Mouse (Mus musculus) thymus, postnatal 4 days (tissue): ENCODE data around the gene Adcy10.

Experiments
- DNase-seq: peaks from one replicate; pipeline ENCODE4 v3.0.0; 2021

Adcy10 gene

DNA sequence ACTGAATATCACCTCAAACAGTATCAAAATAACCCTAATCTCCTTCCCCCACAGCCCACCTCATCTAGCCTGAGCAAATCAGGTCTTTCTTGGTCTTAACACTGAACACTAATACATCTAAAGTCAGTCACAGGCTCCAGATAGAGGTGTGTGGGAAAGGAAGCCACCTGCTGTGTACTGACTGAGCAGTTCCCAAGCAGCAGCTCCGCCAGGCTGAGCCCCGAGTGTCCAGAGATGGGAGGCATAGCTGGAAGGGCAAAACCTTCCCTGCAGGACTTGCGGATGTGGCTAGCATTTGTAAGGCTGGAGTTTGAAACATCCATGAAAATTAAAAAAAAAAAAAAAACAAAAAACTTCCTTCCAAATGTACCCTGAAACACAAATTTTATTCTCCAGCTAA, 120.1 kb downstream of the Adcy10 start:
- DNase-seq: no peak

DNA sequence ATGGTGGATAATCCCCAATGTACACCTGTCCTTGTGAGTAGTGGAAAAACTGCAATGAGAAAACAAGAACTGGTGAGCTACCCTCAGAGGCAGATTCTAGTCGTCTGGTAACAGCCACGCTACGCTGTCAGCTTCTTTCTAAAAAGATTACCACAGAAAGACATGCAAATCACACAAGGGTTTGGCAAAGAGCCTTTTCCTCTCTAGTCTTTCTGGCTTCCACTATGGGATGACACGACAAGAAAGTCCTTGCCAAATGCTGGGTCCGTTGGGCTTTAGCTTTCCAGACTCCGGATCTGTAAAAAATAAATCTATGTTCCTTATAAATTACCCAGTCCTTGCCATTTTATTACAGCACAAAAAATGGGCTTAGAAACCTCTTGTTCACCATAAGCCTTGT, 120.8 kb downstream of the Adcy10 start:
- no peak for DNase-seq

DNA sequence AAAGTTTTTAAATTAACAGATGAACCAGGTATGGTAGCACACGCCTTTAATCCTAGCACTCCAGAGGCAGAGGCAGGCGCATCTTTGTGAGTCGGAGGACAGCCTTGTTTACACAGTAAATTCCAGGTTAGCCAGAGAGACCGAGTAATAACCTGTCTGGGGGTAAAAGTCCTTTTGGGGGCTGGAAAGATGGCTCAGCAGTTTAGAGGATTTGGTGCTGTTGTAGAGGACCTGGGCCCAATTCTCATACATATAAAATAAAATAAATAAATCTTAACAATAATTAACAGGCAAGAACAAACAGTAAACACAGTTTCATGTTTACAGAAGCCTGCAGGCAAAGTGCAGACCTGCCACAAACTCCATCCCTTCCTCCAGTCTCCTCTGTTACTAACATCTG, 123.9 kb downstream of the Adcy10 start:
- DNase-seq: no peak

DNA sequence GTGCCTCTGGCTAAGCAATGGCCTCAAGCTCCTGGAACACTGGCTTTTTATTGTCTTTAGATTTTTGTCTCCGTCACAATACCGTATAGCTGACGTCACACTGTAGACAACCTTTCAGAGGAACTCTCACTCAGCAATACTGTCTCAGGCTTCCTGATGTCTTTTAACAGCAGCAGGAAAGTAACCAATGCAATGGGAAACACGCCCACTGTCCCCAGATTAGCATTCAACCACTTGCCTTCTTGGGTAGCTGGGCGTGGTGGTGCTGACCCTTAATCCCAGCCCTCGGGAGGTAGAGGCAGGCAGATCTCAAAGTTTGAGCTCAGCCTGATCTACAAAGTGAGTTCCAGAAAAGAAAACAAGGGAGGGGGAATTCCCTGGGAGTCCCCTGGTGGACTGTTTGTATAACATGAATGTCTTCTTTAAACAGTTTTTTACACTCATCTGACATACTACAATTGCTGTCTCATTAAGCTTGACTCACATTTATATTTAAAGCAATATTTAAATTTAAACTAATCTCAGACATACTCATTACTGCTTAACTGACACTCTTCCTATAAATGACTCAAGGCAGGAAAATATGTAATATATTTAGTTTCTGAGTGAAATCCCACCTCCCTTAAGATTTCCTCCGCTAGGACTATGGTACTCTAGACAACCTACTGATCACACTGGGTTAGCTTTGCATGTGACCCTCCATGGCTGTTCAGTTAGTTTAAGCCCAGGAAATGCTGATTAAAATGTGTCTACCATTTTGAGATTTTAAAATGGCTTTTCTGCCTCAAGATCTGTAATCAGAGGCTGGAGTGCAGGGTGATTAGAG, 124.7 kb downstream of the Adcy10 start:
- DNase-seq: no peak

DNA sequence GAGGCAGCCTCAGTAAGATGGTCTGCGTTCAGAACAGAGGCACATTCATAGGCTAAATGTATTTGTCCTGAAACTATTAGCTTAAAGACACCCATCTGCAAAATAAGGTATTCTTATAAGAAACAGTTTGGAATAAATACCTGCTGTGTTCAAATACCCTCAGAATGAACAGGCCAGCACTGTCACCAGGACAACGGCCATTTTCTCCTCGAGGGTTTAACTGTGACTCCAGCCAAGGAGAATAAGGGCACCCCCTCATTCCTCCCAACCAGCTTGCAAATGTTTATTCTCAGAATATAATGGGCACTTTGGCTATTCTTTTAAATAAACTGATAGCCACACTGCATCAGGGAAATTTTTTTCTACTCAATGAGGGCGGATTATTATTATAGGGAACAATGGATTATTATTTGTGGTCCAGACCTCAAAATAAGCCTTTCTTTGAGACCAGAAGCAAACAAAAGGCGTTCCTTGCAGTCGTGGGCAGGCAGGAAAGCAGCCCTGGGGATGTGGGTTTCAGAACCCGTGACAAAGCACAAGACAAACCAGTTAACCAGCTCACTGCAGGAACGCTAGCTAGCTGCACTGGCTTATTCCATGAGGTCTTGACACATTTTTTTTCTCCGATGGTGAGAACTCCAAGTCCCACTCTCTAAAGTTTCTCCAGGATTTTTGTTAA, 125.5 kb downstream of the Adcy10 start:
- DNase-seq: no peak

DNA sequence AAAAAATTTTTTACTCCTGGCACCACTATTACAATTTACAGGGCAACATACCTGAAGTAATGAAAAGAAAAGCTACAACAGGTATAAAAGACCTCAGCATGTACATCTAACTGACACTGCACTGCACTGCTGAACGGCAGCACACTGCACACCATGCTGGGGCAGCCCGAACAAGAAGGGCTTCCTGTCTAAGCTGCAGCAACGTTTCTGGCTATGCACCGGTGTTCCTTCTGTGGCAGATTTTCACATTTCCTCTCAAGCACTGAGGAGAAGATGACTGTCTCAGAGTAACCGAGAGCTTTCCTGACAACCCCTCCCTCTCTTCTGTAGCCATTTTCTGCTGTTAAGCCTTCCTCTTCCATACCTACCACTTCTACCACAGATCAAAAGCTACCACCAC, 127.7 kb downstream of the Adcy10 start:
- peak; percentile 62 for DNase-seq

DNA sequence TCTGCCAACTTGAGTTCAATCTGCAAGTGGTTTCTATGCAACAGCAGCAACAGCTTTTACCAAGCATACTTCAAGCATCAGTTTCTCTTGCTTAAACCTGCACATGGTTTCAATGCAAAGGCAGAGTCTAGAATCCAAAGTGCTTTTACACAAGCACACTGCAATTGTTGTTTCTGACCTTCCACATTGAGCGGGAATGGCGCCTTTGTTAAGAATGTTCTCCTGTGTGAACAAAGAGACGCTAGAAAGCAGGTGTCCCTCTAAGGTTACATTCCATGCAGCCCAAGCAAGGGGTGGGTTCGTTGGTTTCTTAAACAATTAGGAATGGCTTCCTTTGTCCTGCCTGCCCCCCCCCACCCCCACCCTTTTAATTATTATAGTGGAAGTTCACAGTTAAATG, 128.9 kb downstream of the Adcy10 start:
- no peak for DNase-seq

DNA sequence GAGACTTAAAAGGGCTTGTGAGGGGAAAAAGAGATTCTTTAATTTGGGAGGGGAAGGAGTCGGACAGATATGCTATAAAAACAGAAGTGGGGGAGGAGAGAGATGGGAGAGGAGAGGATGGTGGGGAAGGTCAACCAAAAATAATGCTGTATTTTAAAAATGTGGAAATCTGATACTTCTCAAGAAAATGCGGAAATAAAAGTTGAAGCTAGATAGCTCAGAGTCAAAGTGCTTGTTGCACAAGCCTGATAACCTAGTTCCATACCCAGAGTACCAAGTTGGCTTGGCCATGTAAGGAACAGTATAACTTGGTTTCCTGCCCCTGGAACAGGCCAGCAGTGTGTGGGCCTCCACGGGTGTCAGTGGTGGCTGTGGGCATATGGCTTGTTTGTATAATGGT, 129.8 kb downstream of the Adcy10 start:
- no peak for DNase-seq

DNA sequence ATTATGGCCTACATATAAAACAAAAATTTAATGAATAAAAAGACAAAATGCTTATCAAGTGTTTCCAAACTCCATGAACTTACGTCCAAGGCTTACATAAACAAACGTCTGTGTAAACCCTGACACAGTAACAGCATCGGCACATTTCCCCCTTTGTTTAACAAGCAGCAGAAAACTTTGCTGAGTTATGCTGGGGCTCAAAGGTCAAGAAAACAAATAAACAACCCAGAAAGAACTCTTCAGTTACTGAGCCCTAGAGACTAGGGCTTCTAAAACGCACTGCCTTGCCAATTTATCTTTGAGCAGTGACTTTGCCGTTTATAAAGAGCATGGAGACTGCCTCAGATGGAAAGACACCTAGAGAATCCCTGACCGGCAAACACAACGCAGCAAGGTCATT, 131.7 kb downstream of the Adcy10 start:
- DNase-seq: no peak

DNA sequence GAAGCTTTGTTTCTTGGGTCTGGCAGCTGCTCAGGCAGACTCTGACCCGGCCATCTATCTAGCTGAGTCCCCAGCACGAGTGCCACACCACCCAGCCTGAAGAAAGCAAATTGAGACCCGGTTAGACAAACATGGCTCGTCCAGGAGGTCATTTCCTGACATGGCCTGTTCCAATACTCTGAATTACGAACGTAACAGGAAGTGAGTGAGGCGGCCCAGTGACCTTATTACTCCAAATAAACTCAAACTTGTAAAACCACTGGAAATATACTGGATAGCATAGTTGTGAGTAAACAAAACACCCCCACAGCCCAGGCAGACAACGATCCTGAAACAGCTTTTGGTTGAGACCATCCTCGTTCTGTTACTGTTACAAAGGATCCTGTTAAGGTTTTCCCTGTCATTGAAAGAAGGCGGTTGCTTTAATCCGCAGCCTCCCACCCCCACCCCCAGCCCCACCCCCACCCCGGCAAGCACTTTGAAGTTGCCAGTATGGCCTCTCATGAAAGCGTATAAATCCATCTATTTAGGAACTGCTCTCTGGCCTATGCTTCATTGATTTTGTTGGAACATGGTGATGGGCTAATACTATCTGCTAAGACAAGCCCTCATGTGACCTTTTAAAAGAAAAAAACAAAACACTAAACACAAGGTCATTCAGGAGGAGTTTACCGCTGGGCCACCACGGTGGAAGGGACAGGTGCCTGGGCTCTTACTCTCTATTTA, 132.3 kb downstream of the Adcy10 start:
- DNase-seq: no peak

DNA sequence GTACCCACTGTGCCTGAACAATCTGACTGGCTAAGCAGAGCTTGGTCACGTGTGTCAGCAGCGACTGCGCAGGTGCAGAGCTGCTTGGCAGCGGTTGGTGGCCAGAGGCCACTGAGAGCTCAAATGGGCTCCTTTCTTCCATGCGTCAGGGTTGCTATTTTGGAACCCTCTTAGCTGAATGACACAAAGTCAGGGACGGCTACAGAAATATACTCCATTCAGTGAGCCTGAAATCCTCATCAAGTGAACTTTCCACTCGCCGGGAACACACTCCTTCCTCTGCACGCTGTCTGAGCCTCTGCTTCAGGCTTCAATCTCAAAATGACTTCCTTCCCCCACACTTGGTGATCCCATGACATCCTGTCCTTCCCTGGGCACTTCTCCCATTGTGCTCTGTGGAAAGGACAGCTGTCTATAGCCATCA, 133.2 kb downstream of the Adcy10 start:
- DNase-seq: no peak

DNA sequence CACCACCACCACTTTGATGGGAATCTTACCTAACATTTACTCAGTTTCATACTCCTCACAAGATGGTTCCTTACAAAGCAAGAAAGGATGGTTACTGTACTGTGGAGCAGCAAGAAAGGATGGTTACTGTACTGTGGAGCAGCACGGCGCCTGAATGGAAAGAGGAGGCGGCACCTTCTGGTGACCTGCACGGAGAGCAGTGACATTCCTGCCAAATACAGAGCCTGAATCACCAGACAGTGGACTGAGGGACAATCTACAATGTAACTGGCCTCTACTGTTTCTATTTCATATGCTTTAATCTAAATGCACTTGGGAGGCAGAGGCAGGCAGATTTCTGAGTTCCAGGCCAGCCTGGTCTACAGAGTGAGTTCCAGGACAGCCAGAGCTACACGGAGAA, 140.1 kb downstream of the Adcy10 start:
- no peak for DNase-seq

DNA sequence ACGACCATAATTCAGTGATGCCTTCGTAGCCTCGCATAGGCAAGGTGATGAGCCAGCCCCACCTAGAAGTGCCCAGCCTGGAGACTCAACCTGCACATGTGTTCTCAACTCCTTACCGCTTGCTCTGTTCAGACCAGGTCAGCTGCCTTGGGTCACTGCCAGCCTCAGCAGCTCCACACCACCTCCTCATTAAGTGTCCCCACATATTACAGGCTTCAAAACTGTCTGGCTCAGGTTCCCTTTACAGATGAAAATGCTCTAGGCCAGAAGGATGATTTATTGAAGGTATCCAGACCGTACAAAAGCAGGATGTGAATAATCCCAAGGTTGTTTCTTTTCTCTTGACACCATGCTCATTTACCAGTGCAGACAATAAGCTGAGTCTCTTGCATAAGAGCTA, 140.9 kb downstream of the Adcy10 start:
- DNase-seq: no peak
